Mouse (Mus musculus) cerebellum, adult 11-12 months (tissue): ENCODE data around the gene Urb2.
"Not testable (repeated sequence)": the region's sequence is repeated elsewhere in the genome, so short reads cannot be mapped to it uniquely, and the experiment has no call there.

Source experiments
- DNase-seq: peaks from one replicate; pipeline ENCODE4 v3.0.0; 2022

Urb2 gene

DNA sequence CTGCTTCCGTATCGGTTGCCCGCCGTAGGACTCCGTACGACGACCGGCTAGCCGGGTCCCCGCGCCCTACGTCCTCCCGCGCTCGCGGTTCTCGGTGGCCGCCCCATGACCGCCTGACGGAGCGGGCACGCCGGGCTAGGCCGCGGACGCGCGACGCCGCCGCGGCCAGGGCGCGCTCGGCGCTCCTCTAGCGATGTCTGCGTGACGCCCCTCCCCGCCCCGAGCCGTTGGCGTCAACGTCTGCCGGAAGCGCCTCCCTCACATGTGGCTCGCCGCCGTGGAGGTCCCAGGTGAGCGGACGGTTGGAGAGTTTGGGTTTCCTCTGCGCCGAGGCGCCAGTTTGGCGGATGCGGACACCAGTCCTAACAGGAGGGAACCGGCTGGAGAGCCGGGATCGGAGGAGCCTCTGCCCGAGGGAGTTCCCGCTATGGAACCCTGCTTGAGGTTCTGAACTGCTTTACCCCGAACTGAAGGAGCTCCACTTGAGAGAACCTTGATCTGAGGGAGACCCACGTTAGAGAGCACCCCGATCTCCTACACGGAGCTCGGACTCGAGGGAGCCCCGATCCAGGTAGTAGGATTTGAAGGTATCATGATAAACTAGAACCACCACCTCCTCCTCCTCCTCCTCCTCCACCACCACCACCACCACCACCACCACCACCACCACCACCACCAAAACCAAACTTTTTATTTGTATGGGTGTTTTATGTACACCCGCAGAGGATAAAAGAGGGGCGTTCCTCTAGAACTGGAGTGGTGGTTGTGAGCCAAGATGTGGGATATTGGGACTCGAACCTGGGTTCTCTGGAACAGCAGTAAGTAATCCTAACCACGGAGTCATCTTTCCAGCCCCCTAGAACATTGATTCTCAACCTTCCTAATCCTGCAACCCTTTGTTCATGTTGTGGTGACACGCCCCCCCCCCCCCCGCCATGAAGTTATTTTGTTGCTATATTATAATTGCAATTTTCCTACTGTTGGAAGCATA lies at the start of gene Urb2, which contains the start of gene Taf5l:
Gene Urb2 (plus strand): TSS at position 272 of the 991 bp plus-strand sequence.
Gene Taf5l (minus strand): TSS at position 161 of the 991 bp plus-strand sequence.
- peak; percentile 92 for DNase-seq

DNA sequence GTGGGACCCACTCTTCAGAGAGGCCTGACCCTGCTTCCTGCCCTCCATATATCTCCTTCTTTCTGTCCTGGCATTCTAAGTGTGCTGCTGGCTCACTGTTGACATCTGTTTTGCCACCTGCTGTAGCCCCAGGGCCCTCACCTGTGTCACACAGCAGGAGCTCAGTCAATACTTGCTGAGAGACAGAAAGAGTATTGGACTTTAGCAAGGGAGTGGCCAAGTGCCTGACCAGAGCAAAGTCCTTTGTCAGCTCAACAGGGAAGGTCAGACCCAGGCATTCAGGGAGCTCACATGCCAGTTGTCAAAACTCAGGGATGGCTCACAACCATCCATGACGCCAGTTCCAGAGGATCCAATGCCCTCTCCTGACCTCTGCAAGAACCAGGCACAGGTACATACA lies 47.8 kb upstream of the Urb2 start:
- DNase-seq, result no peak

DNA sequence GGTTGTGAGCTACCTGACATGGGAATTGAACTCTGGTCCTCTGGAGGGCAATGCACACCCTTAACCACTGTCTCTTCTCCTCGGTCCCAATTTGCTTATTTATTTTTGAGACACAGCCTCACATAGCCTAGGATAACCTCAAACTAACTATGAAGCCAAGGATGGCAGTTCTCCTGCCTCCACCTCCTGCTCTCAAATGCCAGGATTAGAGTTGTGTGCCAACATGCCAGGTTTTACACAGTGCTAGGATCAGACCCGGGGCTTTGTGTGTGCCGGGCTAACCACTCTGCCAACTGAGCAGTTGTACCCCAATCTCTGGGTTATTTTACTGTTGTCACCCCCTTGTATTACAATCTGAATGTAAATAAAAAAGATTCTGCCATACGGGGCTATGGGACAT lies 43.8 kb upstream of the Urb2 start:
- DNase-seq, result no peak

DNA sequence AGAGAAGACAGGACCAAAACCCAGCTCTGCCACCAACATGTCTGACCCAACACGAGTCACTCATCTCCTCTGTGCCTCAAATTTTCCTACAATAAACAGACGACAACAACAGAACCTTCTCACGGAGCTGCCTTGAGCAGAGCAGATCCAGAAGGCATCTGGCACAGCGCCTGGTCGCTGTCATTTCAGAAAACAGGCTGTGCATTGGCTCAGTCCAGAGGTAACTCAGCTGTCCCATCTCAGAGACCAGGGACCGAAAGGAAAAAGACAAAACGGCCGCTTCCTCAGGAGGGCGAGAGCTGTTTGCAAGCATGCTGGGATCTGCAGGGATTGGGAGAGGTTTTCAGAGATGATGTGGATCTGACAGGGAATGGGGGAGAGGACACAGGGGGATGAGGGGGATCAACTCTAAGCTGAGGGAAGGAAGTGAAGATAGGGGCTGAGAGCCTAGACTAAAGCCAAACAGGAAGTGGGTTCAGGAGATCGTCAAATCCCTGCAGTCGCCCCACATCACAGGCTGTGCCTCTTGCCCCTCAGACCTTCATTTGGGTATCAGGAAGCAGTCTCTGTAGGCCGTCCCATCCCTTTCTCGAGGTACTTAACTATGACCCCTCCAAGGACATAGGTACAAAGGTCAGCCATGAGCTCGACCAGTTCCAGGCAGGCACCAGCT lies 43.0 kb upstream of the Urb2 start:
- DNase-seq, result peak; percentile 42

DNA sequence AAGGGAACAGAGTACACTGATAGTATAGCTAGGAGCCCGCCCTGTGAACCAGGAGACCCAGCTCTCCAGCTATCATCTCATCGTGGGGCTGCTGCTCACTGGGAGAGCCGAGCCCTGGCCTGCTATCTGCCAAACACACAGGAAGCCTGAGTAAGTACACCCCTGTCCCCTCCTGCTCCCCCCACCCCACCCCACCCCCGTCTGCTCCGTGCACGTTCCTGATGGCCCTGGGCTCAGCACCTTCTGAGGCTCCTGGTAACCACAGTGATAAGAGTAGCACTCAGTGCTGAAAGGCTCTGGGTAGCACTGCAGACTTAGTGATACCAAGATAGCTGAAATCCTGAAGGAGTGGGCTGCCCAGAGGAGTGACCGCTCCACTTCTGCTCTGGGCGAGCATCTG lies 42.4 kb upstream of the Urb2 start:
- no peak for DNase-seq

DNA sequence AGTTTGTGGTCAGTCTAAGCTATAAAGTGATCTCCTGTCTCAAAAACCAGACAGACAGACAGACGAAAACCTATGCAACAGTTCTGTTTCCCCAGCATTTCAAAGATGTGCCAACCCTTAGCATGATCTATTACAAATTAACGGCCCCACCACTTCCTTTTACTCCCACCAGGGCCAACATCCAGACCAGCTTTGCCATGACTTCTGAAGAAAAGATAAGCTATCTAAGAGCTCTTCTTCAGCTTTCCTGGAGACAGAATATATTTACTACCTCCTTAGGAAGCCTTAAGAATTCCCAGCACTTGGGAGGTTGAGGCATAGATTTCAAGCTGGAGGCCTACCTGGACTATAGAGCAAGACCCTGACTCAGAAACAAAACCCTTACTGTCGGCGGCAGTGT lies 41.1 kb upstream of the Urb2 start:
- no peak for DNase-seq

DNA sequence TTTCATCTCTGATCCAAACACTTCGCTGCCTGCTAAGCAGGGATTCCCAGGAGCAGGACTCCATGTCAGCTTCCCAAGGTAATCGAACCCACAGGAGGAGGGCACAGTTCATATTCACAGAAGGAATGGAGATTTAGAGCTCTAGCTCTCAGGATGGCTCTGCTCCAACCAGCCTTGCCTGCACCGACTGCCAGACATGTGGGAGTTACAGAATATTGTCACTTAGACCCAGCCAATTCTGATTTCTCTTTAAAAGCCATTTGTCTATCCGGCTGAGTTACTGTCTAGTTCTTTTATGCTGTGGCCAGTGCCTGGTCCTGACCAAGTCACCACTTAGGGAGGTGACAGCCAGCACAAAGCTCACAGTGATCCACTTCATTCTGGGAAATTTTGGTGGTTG lies 39.6 kb upstream of the Urb2 start:
- no peak for DNase-seq

DNA sequence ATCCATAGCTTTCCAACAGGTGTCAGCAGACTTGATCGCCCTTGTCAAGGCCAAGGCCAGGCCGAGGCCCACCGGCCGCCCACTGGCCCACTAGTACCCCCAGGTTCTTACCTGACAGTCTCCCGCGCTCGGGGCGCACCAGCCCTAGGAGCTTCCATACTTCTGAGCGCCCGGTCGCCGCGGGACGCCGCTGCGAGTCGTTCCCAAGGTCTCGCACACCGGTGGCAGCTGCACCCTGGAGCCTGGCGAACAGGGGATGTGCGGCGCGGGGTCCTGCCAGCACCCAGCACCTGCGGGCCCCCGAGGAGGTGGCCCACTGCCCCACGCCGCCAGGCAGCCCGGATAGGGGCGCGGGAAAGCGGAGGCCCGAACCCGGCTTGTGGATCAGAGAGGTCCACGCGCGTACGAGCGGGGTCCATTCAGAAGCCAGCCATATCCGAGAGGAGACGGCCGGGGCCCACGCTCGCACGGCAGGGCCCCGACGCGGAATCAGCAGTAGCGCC lies 39.0 kb upstream of the Urb2 start:
- peak; percentile 63 for DNase-seq

DNA sequence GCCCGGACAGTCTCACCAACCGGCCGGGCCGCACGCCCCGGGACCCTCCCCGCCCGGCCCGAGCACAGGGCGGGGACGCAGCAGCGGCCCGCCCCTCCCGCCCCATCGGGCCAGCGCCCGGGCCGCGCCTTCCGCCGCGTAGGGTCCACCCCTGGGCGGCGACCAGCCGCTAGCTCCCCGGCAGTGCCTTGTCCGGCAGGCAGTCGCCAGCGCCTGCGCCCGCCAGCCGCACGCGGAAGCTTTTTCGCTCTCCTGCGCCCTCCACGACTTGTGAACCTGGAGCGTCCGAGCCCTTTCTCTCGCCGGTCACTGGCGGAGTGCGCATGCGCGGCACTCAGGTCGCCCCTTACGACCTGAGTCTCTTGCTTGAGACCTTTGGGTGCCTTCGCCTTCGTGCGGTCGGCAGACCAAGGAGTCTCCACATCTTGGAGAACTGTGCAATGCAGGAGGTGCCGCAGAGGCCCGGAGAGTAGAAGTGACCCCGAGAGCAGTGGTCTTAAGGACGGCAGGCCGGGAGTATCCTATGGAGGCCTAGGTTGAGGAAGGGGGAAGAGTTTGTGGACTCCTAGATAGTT lies 38.4 kb upstream of the Urb2 start, which contains the start of gene Abcb10:
Gene Abcb10 (minus strand): TSS at position 297 of the 575 bp plus-strand sequence.
- DNase-seq, result peak; percentile 91

DNA sequence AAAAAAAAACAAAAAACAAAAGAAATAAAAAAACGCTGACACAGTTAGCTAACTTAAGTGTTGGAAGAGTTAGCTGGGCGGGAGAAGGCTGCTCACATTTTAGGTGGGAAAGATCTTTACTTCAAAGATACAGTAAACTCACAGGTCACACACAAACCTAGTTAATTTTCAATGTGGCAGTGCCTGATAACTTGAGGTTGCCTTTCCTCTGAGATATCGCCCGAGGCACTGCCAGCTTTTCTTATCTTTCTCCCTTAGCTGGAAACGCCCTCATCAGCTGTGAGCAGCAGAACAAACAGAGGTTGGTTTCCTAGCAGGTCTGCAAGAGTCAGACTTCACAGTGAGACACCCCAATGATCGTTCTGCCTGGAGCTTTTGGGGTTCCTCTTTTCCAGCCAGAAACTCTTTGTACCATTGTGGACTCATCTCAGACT lies 32.7 kb upstream of the Urb2 start:
- no peak for DNase-seq

DNA sequence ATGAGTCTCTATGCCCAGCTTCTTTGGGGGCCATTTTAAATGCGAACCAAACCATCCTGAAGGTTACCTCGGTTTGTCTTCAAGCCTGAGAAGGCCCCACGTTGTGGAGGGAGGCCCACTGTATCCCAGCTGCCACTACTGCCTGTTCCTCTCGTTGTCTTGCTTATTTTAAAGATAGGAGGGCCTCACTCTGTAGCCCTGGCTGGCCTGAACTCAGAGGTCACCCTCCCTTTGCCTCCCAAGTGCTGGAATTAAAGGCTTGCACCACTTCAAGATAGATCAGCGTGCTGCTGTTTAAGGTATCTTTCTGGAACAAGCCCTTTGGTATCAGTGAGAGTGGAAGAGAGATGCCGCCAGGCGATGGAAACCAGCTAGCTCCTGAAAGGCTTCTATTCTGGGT lies 32.2 kb upstream of the Urb2 start:
- DNase-seq, result no peak

DNA sequence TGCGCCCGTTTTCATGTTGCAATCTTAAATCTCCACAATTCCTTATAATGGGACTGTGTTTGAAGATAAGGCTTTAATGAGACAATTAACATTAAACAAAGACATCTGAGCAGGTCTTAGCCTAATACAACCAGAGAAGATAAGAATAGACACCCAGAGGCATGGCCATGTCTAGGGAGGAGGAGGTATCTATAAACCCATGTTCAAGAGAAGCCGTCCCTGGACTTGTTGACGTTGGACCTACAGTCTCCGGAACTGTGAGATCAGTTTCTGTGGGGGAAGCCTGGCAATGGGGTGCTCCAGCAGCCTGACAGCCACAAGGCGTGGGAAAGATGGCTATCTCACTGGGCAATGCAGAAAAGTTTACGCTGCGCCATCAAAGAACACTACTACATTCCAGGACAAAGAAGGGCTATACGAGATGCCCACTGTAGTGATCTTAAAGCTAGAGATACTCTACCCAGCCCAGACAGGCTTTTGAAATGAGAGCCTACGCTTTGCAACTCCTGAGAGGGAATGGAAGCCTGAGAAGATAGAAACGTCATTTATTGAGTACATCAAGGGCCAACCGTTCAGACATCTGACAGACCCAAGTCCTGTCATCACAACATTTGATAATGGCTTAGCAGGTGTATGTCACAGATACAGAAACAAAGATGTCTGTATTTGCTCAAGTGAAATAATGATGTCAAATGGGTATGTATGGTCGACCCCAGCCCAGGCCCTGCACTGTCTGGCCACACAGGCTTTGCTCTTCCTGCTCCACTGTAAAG lies 30.8 kb upstream of the Urb2 start:
- DNase-seq, result no peak

DNA sequence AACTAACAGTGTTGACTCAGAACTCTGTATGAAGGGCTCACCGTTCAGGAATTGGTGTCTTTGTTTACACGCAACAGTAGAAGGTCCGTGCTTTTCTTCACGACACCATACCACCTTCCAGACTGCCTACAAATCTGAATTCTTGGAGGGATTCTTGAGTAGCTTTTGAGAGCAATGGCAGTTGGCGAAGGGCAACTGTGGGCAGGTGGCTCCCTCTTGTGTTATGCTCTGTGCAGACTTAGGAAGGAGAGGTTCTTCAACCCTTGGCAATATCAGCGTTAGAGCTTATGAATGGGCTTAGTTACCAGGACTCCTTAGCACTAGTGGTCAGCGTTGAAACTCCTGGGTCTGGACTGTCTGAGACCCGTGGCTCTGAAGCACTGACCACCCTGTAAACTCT lies 28.7 kb upstream of the Urb2 start:
- DNase-seq, result no peak

DNA sequence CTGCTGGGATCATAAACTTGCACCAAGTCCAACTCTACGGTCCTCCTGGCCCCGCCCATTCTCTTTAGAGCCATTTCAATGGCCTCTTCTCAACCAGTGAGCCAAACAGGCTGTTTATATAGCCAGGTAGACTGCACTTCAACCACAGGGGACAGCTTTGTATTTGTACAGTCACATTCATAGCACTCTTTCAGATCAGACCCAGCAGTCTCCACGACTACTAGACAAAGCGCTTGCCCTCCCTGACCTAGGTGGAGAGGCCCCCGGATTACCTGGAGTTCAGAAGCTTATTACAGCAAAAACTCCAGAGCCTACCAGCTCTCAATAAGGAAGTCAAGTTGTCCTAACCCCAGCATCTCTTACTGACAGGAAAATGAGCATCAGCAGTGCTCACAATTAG lies 27.7 kb upstream of the Urb2 start:
- DNase-seq, result no peak

DNA sequence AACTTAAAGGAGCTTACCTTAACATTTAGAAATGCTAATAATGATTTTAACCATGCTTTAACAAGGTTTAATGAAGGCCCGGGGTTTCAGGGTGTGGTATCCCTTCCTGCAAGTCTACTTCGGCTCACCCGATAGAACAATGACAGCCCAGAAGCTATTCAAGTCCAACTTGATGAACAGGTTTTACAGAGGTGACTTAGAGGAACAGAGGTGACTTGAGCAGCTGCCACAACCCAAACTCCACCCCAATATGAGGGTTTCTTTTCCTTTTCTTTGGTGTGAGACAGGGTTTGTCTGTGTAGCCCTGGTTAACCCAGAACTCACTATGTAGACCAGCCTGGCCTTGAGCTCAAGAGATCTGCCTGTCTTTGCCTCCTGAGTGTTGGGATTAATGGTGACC lies 27.3 kb upstream of the Urb2 start:
- no peak for DNase-seq

DNA sequence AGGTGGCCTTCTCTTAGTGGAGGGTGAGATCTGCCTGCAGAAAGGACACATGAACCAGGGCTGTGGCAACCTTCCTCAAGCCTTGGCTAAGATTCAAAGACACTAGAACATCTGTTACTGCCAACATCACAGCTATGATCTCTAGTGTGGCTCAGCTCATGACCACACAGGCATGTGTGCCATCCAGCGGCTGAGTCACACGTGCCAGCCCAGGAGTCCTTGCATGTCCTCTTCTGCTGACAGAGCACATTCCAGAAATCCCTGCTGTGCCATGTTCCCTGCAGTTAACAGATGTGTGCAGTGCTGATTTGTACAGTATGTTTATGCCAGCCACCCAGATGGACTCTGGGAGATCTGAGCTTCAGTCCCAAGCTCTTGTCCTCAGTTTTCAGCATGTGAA lies 21.7 kb upstream of the Urb2 start:
- no peak for DNase-seq

DNA sequence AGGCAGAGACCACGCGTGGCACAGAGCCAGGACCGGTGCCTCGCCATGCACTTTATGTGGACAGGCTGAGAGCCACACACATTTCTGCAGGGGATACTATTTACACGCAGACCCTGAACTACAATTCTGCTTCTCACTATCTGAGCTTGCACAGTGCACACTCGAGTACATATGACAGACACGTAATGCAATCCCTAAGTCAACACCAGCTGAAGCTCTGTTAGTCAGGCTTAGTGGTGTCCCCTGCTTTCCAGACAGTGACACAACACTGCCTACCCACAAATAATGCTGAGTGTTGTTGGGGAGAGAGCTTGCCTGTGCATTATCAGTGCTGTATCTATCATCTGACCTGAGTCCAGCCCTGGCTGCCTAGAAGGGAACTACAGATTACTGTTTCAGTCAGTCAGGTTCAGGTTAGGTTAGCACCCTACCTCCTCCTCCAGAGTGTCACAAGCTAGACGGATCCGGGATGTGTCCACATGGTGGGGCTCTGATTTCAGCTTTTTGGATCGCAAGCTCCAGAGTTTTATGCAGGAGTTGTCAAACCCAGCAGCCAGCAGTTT lies 18.7 kb upstream of the Urb2 start:
- DNase-seq, result no peak

DNA sequence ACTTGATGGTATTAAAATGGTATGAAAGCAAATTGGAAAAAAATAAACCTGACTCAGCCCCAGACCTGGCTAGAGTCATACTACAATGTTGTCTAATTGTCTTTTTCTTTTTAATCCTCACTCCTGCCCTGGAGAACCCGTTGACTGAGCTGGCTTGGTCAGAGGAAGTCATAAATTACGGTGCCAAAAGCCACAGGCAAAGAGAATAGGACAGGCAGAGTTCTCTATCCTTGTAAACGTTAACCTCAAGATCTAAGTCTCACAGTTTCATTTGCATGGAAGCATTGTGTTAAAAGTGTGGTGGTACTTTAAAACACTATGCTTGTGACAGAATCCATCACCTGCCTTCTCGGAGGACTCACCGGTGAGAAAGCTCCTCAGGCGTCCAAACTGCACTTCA lies 13.5 kb upstream of the Urb2 start:
- no peak for DNase-seq

DNA sequence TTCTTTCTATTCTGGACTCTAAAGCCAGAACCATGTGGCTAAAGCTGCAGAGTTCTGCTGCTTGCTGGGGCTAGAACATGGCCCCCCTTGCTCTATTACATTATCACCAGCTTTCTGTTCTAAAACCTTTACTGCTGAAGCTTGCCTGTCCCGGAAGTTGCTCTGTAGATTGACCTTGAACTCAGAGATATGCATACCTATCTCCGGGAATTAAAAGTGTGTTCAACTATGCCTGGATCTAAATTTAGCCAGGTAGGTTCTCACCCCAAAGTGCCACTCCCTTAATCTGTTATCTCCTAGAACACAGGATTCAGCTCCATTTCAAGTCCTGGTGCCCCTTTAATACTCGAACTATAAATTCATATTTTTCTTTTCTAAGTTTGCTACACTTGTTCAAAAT lies 9.7 kb upstream of the Urb2 start:
- no peak for DNase-seq

DNA sequence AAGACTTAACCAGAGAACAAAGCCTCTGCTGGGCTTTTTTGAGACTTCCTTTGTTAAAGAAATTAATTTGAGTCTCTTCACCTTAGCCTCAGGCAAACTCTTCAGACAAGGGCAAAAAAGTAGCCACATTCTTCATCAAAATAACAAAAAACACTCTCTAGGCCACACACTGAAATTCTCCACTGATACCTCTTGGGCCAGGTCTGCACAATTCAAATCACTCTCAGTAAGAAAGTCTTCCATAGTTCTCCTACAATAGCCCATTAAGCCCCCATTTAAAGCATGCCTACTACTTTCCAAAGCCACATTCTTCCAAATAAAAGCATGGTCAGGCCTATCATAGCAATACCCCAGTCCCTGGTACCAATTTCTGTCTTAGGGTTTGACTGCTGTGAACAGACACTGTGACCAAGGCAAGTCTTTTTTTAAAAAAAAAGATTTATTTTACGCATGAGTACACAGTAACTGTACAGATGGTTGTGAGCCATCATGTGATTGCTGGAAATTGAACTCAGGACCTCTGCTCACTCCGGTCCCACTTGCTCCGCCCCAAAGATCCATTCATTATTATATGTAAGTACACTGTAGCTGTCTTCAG lies 9.2 kb upstream of the Urb2 start:
- DNase-seq, result no peak

DNA sequence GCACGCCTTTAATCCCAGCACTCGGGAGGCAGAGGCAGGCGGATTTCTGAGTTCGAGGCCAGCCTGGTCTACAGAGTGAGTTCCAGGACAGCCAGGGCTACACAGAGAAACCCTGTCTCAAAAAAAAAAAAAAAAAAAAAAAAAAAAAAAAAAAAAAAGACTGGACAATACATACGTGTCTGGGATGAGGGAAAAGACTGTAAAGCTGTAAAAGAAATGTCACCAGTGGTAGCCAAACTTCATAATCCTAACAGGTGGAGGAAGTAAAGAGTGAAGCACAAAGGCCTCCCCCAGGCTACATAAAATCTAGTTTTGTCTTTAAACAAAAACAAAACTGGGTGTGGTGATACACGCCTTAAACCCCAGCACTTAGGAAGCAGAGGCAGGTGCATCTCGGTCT lies 7.0 kb upstream of the Urb2 start:
- DNase-seq, result not testable (repeated sequence)

DNA sequence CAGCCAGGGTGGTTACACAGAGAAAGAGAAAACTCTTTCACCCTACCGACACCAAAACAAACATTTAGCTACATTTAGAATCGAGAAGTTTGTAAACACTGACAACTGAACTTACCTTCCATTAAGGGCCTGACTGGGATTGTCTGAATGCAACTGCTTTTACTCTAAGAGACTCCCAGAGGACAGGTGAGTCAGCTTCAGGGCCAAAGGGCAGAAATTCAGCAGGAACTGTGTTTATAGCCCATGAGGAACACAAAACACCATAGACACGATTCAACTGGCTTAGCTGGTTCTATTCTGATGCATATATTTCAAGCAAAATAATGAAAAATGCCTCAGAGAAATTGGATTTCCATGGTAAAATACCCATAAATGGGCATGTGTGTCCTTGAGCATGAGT lies 6.6 kb upstream of the Urb2 start:
- no peak for DNase-seq
